Mouse (Mus musculus) lung, adult 2 months (tissue): Measurements from ENCODE around the gene Utp14a.

Experiments
- CTCF ChIP-seq: fragments of 200-500 bp; IDR thresholded peaks from 2 replicates; pipeline ENCODE4 v1.5.1; 2011; ENCODE audit warnings: mild to moderate bottlenecking, low read length, control low read depth; ENCODE audit not compliant: insufficient read depth
- POLR2A ChIP-seq: fragments of 200-500 bp; IDR thresholded peaks from 2 replicates; pipeline ENCODE4 v1.6.1; 2011; ENCODE audit warnings: low read depth, mild to moderate bottlenecking, control low read depth, low read length, borderline replicate concordance; ENCODE audit errors: extremely low read depth

- TF ChIP-seq CTCF (no peak), POLR2A (no peak)
Observed at GRCm38 (mm10) chrX:48207761-48208487, 48.7 kb upstream of the Utp14a start.
